Mouse (Mus musculus) MEL (cell line): ENCODE measurements at regions not wholly inside any gene's neighbourhood (a gene's known extent, or its start where the extent isn't known, plus 50 kb on each side); places are given as distances from the start of the nearest gene placed in this dataset.
A peak's percentile ranks its signal among the peaks of the same experiment; 100 is the strongest.

ENCODE experiments used
- DNase-seq: peaks from one replicate; pipeline ENCODE4 v3.0.0; 2011; ENCODE audit warnings: low read depth, low spot score
- H3K27ac ChIP-seq: 2 replicates; pipeline ENCODE4 v1.5.1; 2012; ENCODE audit warnings: low read depth, mild to moderate bottlenecking, control low read depth, low read length, moderate library complexity; ENCODE audit not compliant: control insufficient read depth
- H3K27me3 ChIP-seq, 2 experiments: fragments of 150-350 bp in 1 of 2; sonication (generic) in 1 of 2; 2 replicates each; pipeline ENCODE4 v1.6.1; 2012; ENCODE audit warnings: low read length in 2 of 2, mild to moderate bottlenecking in 2 of 2, improper control_type of control experiment in 1 of 2, moderate library complexity in 1 of 2; ENCODE audit not compliant: insufficient read depth in 2 of 2, control insufficient read depth in 1 of 2
- H3K36me3 ChIP-seq, 2 experiments: 2 replicates each; pipeline ENCODE4 v1.6.1; 2012 to 2014; ENCODE audit warnings: low read length in 2 of 2, improper control_type of control experiment in 1 of 2, inconsistent platforms in 1 of 2, mild to moderate bottlenecking in 1 of 2; ENCODE audit not compliant: insufficient read depth in 2 of 2, control insufficient read depth in 1 of 2
- H3K4me1 ChIP-seq, 2 experiments: fragments of 150-350 bp in 1 of 2; sonication (generic) in 1 of 2; 2 replicates each; pipeline ENCODE4 v1.6.1; 2012; ENCODE audit warnings: low read length in 2 of 2, improper control_type of control experiment in 1 of 2, mild to moderate bottlenecking in 1 of 2; ENCODE audit not compliant: insufficient read depth in 2 of 2, control insufficient read depth in 1 of 2
- H3K4me3 ChIP-seq, 2 experiments: fragments of 150-350 bp in 1 of 2; sonication (generic) in 1 of 2; 2 replicates each; pipeline ENCODE4 v1.5.1; 2012; ENCODE audit warnings: low read depth in 2 of 2, low read length in 2 of 2, mild to moderate bottlenecking in 2 of 2, moderate library complexity in 2 of 2, control low read depth in 1 of 2, improper control_type of control experiment in 1 of 2; ENCODE audit not compliant: control insufficient read depth in 1 of 2, insufficient read depth in 1 of 2
- H3K79me2 ChIP-seq: 2 replicates; pipeline ENCODE4 v1.6.1; 2012; ENCODE audit warnings: mild to moderate bottlenecking, low read length, moderate library complexity; ENCODE audit not compliant: control insufficient read depth, poor library complexity, insufficient read depth
- H3K9ac ChIP-seq: 2 replicates; pipeline ENCODE4 v1.6.1; 2012; ENCODE audit warnings: low read depth, mild to moderate bottlenecking, control low read depth, low read length, moderate library complexity; ENCODE audit not compliant: control insufficient read depth, poor library complexity, severe bottlenecking
- H3K9me3 ChIP-seq: fragments of 150-350 bp; sonication (generic); replicated peaks from 2 replicates; pipeline ENCODE4 v1.6.1; 2012; ENCODE audit warnings: mild to moderate bottlenecking, low read length, improper control_type of control experiment, moderate library complexity; ENCODE audit not compliant: insufficient read depth
- CHD1 ChIP-seq: IDR thresholded peaks from 2 replicates; pipeline ENCODE4 v1.6.1; 2012; ENCODE audit warnings: low read depth, mild to moderate bottlenecking, inconsistent platforms, low read length, improper control_type of control experiment
- CHD2 ChIP-seq: IDR thresholded peaks from 2 replicates; pipeline ENCODE4 v1.6.1; 2011; ENCODE audit warnings: low read length, improper control_type of control experiment
- CTCF ChIP-seq, 3 experiments: IDR thresholded peaks in 2 of 3; conservative IDR thresholded peaks in 1 of 3; 2 replicates each; pipeline ENCODE4 v1.5.1; 2011 to 2012; ENCODE audit warnings: low read length in 3 of 3, low read depth in 2 of 3, mild to moderate bottlenecking in 2 of 3, improper control_type of control experiment in 1 of 3, inconsistent platforms in 1 of 3, mixed read lengths in 1 of 3, moderate library complexity in 1 of 3; ENCODE audit not compliant: control insufficient read depth in 1 of 3, insufficient read depth in 1 of 3, poor library complexity in 1 of 3, severe bottlenecking in 1 of 3
- E2F4 ChIP-seq: IDR thresholded peaks from 2 replicates; pipeline ENCODE4 v1.6.1; 2011; ENCODE audit warnings: low read depth, low read length, improper control_type of control experiment, borderline replicate concordance
- ELF1 ChIP-seq: IDR thresholded peaks from 2 replicates; pipeline ENCODE4 v1.6.1; 2014; ENCODE audit warnings: low read depth, mild to moderate bottlenecking, inconsistent platforms, low read length, improper control_type of control experiment, moderate library complexity
- EP300 ChIP-seq, 2 experiments: IDR thresholded peaks; 2 replicates each; pipeline ENCODE4 v1.6.1; 2011; ENCODE audit warnings: improper control_type of control experiment in 2 of 2, low read length in 2 of 2, low read depth in 1 of 2, mild to moderate bottlenecking in 1 of 2
- GABPA ChIP-seq: IDR thresholded peaks from 2 replicates; pipeline ENCODE4 v1.6.1; 2012; ENCODE audit warnings: low read depth, mild to moderate bottlenecking, inconsistent platforms, low read length, improper control_type of control experiment, moderate library complexity
- GATA1 ChIP-seq: IDR thresholded peaks from 2 replicates; pipeline ENCODE4 v1.6.1; 2011; ENCODE audit warnings: low read depth, low read length, improper control_type of control experiment
- MAFK ChIP-seq: IDR thresholded peaks from 2 replicates; pipeline ENCODE4 v1.6.1; 2011; ENCODE audit warnings: low read depth, mild to moderate bottlenecking, low read length, improper control_type of control experiment, borderline replicate concordance
- MEF2A ChIP-seq: IDR thresholded peaks from 2 replicates; pipeline ENCODE4 v1.6.1; 2014; ENCODE audit warnings: low read depth, mild to moderate bottlenecking, inconsistent platforms, low read length, improper control_type of control experiment; ENCODE audit not compliant: poor library complexity, insufficient replicate concordance, severe bottlenecking; ENCODE audit errors: extremely low read depth
- MYC ChIP-seq: IDR thresholded peaks from 2 replicates; pipeline ENCODE4 v1.6.1; 2011; ENCODE audit warnings: low read depth, mild to moderate bottlenecking, low read length, improper control_type of control experiment, moderate library complexity
- NRF1 ChIP-seq: IDR thresholded peaks from 2 replicates; pipeline ENCODE4 v1.6.1; 2014; ENCODE audit warnings: low read depth, mild to moderate bottlenecking, inconsistent platforms, low read length, improper control_type of control experiment, moderate library complexity; ENCODE audit not compliant: poor library complexity, insufficient read depth, severe bottlenecking
- POLR2A ChIP-seq, 2 experiments: IDR thresholded peaks; 2 replicates each; pipeline ENCODE4 v1.6.1; 2011 to 2012; ENCODE audit warnings: low read length in 2 of 2, mild to moderate bottlenecking in 2 of 2, control low read depth in 1 of 2, improper control_type of control experiment in 1 of 2, low read depth in 1 of 2, moderate library complexity in 1 of 2; ENCODE audit not compliant: control insufficient read depth in 1 of 2, insufficient read depth in 1 of 2, poor library complexity in 1 of 2
- POLR2AphosphoS2 ChIP-seq: IDR thresholded peaks from 2 replicates; pipeline ENCODE4 v1.6.1; 2011; ENCODE audit warnings: low read length, improper control_type of control experiment
- RAD21 ChIP-seq: IDR thresholded peaks from 2 replicates; pipeline ENCODE4 v1.6.1; 2011; ENCODE audit warnings: mild to moderate bottlenecking, low read depth, low read length, improper control_type of control experiment
- SMC3 ChIP-seq: IDR thresholded peaks from 2 replicates; pipeline ENCODE4 v1.6.1; 2011; ENCODE audit warnings: low read depth, low read length, improper control_type of control experiment
- TCF12 ChIP-seq: IDR thresholded peaks from 2 replicates; pipeline ENCODE4 v1.6.1; 2014; ENCODE audit warnings: low read depth, mild to moderate bottlenecking, inconsistent platforms, low read length, improper control_type of control experiment, moderate library complexity
- USF1 ChIP-seq: IDR thresholded peaks from 2 replicates; pipeline ENCODE4 v1.6.1; 2014; ENCODE audit warnings: low read depth, mild to moderate bottlenecking, inconsistent platforms, low read length, improper control_type of control experiment, moderate library complexity
- ZKSCAN1 ChIP-seq: IDR thresholded peaks from 2 replicates; pipeline ENCODE4 v1.6.1; 2012; ENCODE audit warnings: low read depth, mild to moderate bottlenecking, inconsistent platforms, low read length, improper control_type of control experiment, moderate library complexity
- ZMIZ1 ChIP-seq: IDR thresholded peaks from 2 replicates; pipeline ENCODE4 v1.6.1; 2012; ENCODE audit warnings: low read depth, mild to moderate bottlenecking, inconsistent platforms, low read length, improper control_type of control experiment, moderate library complexity
- ZNF384 ChIP-seq: IDR thresholded peaks from 2 replicates; pipeline ENCODE4 v1.6.1; 2012; ENCODE audit warnings: low read depth, mild to moderate bottlenecking, inconsistent platforms, low read length, improper control_type of control experiment

DNA sequence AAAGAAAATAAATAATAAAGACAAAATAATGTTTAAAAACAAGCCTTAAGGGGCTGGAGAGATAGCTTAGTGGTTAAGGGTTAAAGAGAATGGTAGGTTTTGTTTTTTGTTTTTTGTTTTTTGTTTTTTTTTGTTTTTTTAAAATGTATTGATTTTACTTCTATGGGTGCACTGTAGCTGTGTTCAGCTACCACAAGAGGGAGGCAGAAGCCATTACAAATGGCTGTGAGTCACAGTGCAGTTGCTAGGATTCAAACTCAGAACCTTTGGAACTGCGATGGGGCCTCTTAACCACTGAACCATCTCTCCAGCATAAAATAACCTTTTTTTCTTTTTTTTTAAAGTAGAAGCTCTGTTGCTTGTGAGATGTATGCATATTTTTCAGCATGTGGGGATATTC, 95.0 kb upstream of the Fermt1 start:
- Histone ChIP-seq H3K36me3 (no peaks in the 10 kb centered on the region), H3K9me3 (no peaks in the 10 kb centered on the region), H3K27ac (no peak overlapping the region), H3K9ac (no peak overlapping the region), H3K4me1 (no peaks in the 10 kb centered on the region), H3K4me3 (no peak overlapping the region), H3K79me2 (no peaks in the 10 kb centered on the region), H3K27me3 (no peaks in the 10 kb centered on the region; a peak in 1 of 4 replicates)
- TF ChIP-seq CTCF (IDR thresholded peaks at IDR 0.05 in 2 of 3, conservative IDR thresholded peaks at IDR 0.05 in 1 of 3; ENCODE audit: control insufficient read depth in 1 of 3, insufficient read depth in 1 of 3, low read depth in 2 of 3, low read length in 3 of 3, poor library complexity in 1 of 3, severe bottlenecking in 1 of 3), result peak in 1 of 3 experiments; percentile 4; a peak in 1 of 6 replicates
- peak; percentile 3; the same call in 1 of the 2 replicates for TF ChIP-seq RAD21
- TF ChIP-seq MAFK, result no peak
- no peak for DNase-seq

DNA sequence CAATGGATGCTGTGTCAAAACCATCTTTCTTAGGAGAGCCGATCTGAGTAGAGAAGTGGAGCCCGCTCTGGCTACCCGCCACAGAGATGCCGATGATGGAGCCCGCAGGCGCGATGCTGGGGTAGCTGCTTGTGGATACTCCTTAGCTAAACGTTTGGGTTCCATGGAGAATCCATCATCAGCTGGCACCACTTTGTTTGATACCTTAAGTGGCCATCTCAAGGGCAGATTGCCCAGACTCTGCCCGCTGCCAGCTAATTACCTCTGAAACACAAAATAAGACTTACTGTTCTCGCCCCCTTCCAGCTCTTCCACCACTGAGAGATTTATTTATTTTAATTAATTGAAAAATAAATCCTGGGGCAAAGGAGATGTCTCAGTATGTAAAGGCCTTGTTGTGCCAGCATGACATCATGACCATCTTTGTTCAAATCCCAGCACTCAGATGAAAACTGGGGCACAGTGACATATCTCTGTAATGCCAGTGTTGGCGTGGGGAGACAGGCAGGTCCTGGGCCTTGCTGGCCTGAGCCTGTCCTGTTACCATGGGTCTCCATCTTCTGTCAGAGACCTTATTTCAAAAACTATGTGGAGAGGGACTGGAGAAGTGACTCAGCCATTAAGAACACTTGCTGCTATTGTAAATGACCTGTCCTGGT, 132.1 kb upstream of the Fermt1 start:
- H3K27ac ChIP-seq, result no peak overlapping the region
- H3K4me1 ChIP-seq, result no peaks in the 10 kb centered on the region
- H3K79me2 ChIP-seq, result no peaks in the 10 kb centered on the region
- DNase-seq, result no peak
- H3K4me3 ChIP-seq, result no peak overlapping the region
- no peak for TF ChIP-seq POLR2AphosphoS2
- no peak for TF ChIP-seq USF1
- no peak for TF ChIP-seq E2F4
- TF ChIP-seq NRF1, result no peak
- no peak for TF ChIP-seq POLR2A (IDR thresholded peaks at IDR 0.05; ENCODE audit: control insufficient read depth in 1 of 2, insufficient read depth in 1 of 2, low read depth in 1 of 2, low read length in 2 of 2, poor library complexity in 1 of 2)
- H3K27me3 ChIP-seq, result no peaks in the 10 kb centered on the region
- H3K9ac ChIP-seq, result no peak overlapping the region
- no peaks in the 10 kb centered on the region for H3K36me3 ChIP-seq
- H3K9me3 ChIP-seq, result no peaks in the 10 kb centered on the region

GRCm38 (mm10) chr2:133090976-133091375, 145.3 kb upstream of the Fermt1 start:
- Histone ChIP-seq H3K36me3 (no peaks in the 10 kb centered on the region), H3K79me2 (no peaks in the 10 kb centered on the region), H3K9me3 (no peaks in the 10 kb centered on the region), H3K9ac (no peak overlapping the region), H3K27ac (no peak overlapping the region), H3K4me1 (no peaks in the 10 kb centered on the region), H3K27me3 (no peaks in the 10 kb centered on the region), H3K4me3 (no peak overlapping the region)
- TF ChIP-seq SMC3, result no peak
- TF ChIP-seq USF1, result no peak
- TF ChIP-seq GATA1, result no peak
- TF ChIP-seq ZMIZ1, result no peak
- TF ChIP-seq MYC, result no peak
- TF ChIP-seq GABPA, result no peak
- TF ChIP-seq ZNF384, result no peak
- TF ChIP-seq MAFK, result no peak
- no peak for TF ChIP-seq TCF12
- no peak for TF ChIP-seq CHD1
- no peak for TF ChIP-seq EP300 (IDR thresholded peaks at IDR 0.05; ENCODE audit: low read depth in 1 of 2, low read length in 2 of 2)
- TF ChIP-seq RAD21, result no peak
- TF ChIP-seq CHD2, result no peak
- TF ChIP-seq ELF1, result no peak
- no peak for TF ChIP-seq POLR2A (IDR thresholded peaks at IDR 0.05; ENCODE audit: control insufficient read depth in 1 of 2, insufficient read depth in 1 of 2, low read depth in 1 of 2, low read length in 2 of 2, poor library complexity in 1 of 2)
- no peak for TF ChIP-seq MEF2A
- TF ChIP-seq ZKSCAN1, result no peak
- no peak for DNase-seq
